Mouse (Mus musculus): ENCODE measurements around the gene Gclc.

Gene Gclc

DNA sequence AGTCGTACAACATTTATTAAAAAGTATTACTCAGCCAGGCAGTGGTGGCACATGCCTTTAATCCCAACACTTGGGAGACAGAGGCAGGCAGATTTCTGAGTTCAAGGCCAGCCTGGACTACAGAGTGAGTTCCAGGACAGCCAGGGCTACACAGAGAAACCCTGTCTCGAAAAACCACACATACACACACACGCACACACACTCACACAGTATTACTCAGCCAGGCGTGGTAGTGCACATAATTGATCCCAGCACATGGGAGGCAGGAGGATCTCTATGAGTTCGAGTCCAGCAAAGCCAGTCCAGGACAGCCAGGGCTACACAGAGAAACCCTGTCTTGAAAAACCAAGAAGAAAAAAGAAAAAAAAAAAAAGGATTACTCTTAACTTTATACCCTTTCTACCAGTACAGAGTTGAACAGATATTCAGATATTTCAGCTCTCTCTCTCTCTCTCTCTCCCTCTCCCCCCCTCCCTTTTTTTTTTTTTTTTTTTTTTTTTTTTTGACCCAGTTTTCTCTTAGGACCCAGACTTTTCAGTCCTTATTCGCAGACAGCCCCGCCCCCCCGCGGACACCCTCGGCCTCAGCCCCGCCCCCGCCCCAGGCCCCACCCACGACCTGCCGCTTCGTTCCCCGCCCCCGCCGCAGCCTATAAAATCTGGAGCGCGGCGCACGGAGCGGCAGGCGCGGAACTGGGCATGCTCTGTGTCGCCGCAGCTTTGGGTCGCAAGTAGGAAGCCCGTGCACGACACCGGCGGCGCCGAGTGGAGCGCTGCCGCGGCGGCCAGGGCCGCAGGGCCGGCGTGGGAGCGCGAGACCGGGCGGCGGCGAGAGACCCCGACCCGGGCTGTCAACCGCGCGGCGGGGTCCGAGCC lies at the start of gene Gclc:
Gclc (plus strand) TSS at position 683 of the 875 bp plus-strand sequence.
- DNase-seq (ENCODE audit: low spot score), result peak; percentile 87

DNA sequence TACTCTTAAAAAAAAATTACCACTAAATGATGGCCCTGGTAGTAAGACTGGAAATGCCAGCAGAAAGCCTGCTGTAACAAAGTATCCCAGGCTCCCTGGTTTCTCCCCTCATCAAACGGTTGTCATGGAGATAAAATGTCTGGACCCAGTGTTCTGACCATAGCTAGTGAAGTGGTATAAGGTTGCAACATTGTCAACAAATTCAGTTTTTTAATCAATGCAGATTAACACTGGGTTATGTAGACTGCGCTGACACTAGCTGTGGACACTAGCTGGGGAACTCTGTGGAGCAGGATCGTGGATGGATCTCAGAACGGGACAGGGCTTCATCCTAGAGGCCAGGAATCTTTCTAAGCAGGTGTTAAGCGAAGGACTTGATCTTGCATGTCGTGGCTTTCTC lies 47.8 kb upstream of the Gclc start:
- no peak for DNase-seq (ENCODE audit: low spot score)

DNA sequence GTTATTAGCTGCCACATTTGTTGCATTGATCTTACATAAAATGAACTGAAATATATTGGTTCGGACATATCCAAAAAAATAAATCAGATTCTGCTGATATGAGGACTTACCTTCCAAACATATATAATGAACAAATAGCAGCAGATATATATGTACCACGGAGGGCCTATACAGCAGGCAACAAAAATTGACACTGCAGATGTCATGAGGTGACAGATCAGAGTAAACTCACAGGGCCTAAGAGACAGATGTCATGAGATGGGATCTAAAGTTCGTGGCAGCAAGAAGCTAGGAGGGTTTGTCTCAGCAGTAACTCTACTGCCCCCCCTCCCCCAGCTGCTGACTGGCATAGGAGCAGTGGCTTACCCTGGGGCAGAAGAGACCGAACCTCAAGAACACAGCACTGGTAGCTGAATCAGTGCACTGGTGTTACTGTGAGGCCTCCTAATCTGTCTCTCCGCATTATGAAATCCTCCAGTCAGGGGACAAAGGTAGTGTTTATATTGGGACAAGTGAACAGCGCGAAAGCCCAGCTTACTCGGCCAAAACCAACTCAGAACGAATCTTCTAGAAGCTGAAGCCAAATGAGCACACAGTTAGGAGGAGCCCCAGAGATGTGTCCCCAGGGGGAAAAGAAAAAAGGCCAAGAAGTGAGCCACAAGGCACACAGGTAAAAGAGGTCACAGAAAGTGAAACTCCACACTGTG lies 46.7 kb upstream of the Gclc start:
- no peak for DNase-seq (ENCODE audit: low spot score)

DNA sequence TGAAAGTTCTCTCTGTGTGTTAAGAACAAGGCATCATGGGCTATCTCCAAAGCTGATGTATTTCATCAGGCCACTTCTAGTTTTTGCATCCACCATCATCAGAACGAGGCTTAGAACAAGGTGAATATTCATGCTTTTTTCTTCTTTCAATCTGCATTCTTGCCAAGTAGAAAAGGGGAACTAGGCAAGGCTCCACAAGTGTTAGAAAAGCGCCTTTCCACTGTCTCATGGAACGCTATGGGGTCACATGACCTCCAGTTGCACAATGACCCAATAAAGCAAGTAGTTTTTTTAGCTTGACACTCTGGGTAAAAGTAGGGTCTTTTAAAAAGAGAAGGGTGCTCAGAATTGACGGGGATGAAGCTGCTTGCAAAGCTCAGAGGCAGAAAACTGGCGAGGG lies 45.4 kb upstream of the Gclc start:
- DNase-seq (ENCODE audit: low spot score), result no peak

DNA sequence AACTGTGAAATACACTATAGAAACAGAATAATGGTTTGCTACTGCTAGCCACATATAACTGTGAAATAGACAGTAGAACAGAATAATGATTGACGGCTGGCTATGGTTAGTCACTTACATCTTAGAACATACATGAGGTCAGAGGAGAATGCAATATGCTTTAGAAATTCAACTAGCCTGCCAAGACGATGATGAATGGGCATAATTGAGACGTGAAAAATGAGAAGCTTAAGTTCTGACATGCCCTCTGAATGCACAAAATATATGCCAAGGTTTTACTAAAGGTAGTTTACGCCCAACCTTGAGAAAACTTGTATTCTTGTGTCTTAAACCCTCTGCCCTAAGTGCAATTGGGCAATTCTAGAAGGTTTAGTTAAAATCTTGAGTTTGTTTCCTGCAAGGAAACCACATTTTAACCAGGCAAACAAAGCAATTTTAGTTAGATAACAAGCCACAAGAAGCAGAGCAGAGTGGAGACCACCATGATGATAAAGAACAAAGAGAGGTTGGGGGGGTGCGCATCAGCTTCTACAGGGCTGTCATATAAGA lies 43.2 kb upstream of the Gclc start:
- no peak for DNase-seq (ENCODE audit: low spot score)

DNA sequence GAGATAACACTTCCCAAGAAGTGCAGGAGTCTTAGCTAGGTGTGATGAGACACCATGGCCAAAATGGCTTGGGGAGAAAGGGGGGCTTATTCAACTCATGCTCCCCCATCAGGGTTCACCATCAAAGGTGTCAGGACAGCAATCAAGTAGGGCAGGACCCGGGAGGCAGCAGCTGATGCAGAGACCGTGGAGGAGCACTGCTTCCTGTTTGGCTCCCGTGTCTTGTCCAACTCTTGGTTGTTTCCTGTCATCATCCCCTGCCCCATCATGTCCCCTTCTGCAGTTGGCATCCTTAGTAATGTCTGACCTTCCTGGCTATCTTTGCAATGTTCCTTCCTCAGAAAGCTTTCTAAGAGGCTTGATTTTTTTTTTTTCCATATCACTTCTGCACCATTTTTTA lies 41.5 kb upstream of the Gclc start:
- no peak for DNase-seq (ENCODE audit: low spot score)

DNA sequence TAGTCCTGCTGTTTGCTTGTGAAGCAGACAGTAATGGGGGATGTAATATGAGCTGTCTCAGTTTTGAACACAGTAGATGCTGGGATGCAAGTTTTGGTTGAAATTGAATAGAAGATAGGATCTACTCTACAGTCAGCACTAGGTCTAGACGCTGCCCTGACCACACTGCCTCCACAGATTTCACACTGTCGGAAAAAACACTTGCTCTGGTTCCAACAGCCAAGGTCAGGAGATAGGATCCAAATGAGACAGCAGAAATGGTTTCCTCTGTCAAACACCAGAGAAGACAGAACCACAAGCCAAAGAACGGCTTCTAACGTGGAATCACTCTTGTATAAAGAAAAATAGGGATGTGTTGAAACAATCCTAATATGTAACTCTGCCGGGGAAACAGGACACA lies 41.0 kb upstream of the Gclc start:
- DNase-seq (ENCODE audit: low spot score), result no peak

DNA sequence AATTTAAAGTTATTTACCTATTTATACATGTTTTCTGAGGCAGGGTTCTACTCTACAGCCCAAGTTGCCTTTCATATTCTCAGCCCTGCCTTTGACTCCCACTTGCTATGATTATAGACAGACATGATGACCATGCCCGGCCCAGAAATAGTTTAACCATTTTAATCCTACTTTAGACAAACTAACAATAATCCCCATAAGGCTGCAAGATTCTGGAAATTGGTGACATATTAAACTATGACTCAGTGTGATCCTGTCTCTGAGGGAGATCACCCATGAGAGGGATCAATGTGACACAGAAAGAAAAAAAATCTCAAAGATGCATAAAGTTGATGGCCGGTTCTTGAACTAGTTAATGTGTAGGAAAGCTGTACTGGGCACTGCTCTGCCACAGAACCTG lies 39.1 kb upstream of the Gclc start:
- no peak for DNase-seq (ENCODE audit: low spot score)

DNA sequence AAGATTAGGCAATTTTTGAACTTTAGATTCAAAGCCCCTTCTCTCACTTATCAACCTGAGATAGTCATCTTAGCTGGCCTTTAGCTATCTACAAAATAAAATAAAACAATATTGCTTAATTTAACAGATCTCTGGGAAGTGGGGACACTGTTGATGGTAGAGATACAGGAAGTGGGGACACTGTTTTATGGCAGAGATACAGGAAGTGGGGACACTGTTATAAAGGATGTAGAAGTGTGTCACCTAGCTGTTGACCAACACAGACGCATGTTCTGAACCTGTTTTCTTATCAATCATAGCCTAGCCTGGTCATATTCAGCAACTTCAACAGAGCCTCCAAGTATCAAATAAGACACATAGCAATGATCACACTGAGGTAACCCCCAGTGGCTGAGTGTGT lies 38.3 kb upstream of the Gclc start:
- DNase-seq (ENCODE audit: low spot score), result no peak

DNA sequence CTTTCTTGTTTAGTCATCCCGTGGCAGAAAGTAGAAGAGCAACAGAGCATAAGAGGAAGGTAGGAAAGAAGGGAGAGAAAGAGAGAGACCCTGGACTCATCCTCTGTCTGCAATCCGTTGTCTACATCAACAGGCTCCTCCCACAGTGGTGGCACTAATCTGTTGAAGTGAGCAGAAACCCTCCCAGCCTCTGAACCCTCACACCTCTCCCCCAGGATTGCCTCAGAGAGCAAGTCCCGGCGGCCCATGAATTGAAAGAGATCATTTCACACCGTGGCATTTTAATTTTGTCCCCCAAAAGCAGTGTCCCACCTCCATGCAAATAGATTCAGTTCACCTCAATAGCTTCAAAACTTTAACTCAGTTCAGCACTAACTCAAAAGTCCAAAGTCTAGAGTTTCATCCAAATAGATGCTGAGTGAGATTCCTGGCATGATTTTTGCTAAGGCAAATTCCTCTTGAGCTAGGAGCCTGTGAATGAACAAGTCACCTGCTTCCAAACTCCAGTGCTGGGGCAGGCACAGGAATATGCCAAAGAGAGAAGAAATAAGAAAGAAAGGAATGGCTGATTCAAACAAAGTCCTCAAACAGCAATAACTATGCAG lies 36.4 kb upstream of the Gclc start:
- no peak for DNase-seq (ENCODE audit: low spot score)

DNA sequence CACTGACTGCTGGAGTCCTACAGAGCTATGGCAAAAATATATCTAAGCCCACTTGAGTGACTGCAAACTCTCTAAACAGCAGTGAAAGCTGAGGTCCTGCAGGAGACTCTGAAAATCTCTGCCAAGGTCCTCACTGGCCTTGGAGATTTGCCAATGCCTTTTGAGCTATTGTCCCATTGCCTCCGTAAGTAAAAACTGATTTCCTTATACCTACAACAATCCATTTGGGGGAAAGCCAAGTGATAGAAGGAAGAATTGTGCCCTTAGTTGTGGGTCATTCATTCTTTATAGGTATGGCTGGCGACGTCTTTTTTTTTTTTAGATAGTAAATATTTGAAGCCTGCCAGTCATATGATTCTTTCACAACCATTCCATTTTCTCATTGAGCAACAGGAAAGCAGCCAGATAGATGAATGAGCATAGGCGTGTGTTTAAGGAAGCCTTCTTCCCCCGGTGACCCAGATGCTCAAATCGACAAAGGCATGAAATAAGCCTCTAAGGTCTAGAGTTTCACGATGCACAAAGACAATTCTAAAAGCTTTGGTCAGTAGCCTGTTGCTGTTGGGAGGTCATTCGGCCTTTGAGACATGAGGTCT lies 35.4 kb upstream of the Gclc start:
- no peak for DNase-seq (ENCODE audit: low spot score)

DNA sequence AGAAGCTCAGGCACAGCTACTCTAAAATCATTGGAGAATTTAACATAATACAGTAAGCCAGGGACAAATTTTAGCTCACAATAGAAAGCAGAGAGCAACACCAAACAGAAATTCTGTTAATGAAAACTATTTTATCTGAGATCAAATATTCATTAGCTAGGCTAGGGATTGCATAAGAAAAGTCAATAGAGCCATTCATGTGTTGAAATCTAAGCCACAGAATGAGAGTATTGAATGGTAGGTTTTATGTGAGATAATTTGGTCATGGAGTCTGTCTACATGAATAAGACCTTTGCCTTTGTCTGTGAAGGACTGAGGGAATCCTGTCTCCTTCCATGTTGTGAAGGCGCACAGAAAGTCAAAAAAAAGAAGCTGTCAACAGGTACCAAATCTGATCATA lies 34.7 kb upstream of the Gclc start:
- no peak for DNase-seq (ENCODE audit: low spot score)

DNA sequence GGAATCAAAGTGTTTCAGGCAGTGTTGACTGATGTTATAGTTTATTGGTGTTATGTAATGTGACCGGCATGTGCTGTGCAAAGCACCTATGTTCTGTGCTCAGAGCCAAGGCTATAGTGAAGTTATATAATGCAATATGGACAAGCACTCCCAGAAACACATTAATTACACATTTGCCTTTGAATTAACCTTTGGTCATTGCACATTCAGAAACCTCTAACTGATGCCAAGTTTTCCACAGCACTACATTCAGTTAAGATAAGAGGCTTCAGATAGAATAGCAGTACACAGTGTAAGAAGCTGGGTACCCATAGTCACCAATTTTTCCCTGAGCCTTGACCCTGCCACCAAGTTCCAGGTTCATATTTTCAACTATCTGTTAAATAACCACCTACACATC lies 32.0 kb upstream of the Gclc start:
- no peak for DNase-seq (ENCODE audit: low spot score)

DNA sequence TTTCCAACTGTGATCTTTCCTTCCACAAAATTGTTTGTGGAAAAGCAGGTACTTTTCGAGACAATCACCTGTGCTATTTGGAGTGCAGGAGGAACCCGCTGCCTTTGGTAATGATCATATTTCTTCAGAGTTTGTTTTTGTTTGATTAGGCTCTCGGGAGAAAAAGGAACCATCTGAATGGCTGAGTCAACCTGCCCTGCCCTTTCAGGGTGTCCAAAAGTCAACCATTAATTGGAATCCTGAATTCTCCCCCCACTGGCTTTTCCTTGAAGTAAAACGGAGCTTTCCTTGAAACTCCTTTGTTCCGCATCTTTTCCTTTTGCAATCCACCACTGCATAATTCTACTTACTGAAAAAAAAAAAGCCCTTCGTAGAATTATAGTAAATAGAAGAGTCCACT lies 30.1 kb upstream of the Gclc start:
- DNase-seq (ENCODE audit: low spot score), result no peak

DNA sequence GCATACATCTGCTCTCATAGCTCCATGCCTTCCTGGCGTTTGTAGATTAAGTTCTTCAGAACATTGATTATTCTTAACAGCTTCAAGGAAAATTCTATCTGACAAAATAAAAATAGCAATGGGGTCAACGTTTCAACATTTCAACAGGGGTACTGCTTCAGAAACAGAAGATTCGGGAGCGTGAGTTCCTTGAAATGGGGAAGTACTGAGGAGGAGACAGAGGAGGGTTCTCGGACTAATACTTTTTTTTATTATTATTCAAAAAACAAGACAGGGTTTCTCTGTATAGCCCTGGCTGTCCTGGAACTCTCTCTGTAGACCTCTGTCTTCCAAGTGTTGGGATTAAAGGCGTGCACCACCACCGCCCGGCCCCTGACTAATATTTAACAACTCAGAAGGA lies 28.9 kb upstream of the Gclc start:
- DNase-seq (ENCODE audit: low spot score), result no peak

DNA sequence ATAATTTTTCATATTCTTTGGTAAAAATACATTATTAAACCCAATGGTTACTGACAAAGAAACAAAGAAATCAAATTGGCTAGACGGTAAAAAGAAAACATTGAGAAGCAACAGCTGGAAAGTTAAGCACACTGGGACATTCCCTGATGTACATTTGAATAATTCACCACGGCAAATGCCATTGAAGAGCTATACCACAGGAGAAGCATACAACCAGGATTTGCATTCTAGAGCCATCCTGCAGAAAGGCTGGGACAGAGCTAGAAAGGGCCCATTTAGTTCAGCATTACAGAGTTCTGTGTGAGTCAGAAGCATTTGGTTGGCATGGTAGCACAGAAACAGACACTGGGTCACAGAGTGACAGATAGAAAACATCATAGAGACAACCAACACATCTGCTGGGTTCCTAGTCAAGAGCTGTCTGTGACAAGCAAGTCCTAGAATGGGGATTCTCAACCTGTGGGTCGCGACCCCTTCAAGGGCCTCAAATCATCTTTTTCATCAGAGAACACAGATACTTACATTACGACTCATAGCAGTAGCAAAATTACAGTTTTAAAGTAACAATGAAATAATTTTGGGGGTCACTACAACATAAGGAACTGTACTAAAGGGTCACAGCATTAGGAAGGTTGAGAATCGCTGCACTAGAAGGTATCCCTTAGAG lies 28.2 kb upstream of the Gclc start:
- DNase-seq (ENCODE audit: low spot score), result no peak

DNA sequence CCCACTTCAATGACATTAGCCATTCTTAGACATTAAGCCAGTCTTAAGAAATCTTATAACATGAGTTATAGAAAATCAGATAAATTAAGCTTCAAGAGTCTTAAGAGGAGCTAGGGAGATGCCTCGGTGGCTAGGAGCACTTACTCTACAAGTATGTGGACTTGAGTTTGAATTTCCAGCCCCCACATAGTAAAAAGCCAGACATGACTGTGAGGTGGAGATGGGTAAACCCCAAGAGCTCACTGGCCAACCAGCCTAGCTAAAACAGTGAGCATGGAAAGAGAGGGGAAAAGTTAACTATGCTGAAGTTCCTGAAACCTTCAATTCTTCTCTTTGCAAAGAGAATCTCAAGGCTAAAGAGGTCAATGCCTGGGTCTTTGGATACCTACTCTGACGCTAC lies 27.3 kb upstream of the Gclc start:
- no peak for DNase-seq (ENCODE audit: low spot score)

DNA sequence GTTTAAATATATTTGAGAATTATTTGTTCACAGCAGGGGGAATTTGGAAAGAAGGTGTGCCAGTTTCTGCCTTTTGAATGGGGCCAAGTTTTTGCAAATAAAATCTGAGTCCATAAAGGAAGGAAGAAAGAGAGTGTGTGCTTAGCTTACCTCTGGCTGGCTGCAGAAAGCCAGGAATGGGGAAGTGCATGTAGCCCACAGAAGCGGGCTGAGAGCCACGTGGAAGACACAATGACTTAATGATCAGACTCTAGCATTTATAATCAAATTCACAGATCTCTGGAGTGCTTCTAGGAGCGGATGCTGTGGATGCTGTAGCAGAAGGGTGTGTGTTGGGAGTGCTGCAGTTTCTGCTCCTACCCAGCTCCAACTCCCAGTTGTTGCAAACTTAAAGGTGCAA lies 22.3 kb upstream of the Gclc start:
- DNase-seq (ENCODE audit: low spot score), result no peak

DNA sequence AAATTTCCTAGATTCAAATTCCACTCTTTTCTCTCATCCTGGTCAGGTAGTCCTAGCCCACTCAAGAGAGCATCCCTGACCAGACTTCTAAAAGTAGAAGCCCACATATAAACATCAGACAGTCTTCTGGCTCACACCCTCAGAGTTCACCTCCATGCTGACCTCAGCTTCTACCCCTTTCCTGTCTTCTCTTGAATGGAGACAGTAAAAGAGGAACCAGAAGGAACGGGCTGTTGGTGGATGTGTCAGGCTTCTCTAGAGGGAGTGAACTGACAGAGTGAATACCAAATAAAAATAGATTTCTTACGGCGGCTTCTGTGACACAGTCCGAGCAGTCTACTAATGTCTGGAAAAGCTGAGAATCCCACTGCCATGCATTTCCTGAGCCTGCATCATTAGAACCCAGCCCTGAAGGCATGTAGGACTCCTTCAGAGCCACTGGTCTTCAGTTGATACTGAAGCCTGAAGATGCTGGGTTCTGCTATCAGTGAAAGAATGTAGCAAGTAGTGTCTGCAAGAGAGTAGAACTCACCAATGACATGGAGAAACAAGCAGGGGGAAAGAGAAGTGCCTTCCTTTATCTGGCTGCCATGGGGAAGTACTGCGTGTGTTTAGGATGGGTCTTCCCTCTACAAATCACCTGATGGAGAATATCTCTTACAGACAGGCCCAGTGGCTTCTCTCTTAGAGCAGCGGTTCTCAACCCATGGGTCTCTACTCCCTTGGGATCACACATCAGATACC lies 16.9 kb upstream of the Gclc start:
- no peak for DNase-seq (ENCODE audit: low spot score)

DNA sequence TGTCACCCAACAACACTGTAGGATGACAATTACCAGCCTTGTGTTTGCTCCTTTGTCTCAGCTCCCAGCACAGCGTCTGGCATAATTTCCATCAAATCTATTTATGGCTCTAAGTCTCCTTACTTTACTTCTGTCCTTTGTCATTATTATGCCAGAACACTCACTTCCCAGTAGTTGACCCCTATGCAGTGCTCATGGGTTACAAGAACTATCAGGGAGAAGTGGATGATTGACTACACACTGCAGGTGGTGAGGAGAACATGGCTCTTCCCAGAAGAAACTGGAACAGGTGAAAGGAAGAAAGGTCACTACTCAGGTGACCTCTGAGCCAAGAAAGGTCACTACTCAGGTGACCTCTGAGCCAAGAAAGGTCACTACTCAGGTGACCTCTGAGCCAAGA lies 12.9 kb upstream of the Gclc start:
- DNase-seq (ENCODE audit: low spot score), result no peak

DNA sequence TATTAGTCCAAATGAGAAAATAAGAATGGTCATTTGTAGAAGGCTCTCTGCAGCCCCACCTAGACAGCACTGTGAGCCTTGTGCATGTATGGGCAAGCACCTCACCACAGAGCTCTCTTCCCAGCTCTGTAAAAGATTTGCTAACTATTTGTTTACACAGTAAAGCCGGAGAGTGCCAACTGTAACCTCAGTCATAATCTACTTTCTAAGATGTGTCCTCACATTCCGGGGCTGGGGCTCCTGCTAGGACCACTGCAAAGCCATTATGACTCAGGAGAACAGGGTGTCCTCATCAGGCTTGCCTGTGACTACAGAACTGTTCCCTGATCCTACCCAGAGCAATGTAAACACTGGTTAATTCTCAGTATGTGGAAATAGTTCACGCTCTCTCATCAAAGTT lies 9.5 kb upstream of the Gclc start:
- DNase-seq (ENCODE audit: low spot score), result no peak
